Mouse (Mus musculus): ENCODE data around the gene Gmpr. TPM values are rescaled to one million over a fixed set of nuclear protein-coding genes. Genes with fewer than 3 reads are reported as not detected.
"Not testable (repeated sequence)": the region's sequence is repeated elsewhere in the genome, so short reads cannot be mapped to it uniquely, and the experiment has no call there.

Gene Gmpr
- polyA plus RNA-seq, 1 experiment from 2014 or later: 200 TPM

- no peak overlapping the region for H3K4me3 ChIP-seq (ENCODE audit: low read depth, low read length)
- H3K27me3 ChIP-seq (replicated peaks; ENCODE audit: control insufficient read depth, insufficient read depth, low read length): peaks cover 8% of the 10 kb centered on the region; the same call in 1 of the 2 replicates
- peak; percentile 15 for DNase-seq (ENCODE audit: low spot score)
- no peak overlapping the region for H3K9ac ChIP-seq (ENCODE audit: low read depth, low read length)
- 72% methylated on average over 10 of the region's 10 CpGs for WGBS
- no peaks in the 10 kb centered on the region for H3K9me3 ChIP-seq (ENCODE audit: control insufficient read depth, low read length)
- no peak overlapping the region for H3K27ac ChIP-seq (ENCODE audit: low read depth, low read length)
- no peak for ATAC-seq (replicated peaks; ENCODE audit: low FRiP score)
- peaks cover 3% of the 10 kb centered on the region; the same call in 1 of the 2 replicates for H3K4me1 ChIP-seq (replicated peaks; ENCODE audit: control insufficient read depth, insufficient read depth, low read length)
- no peak overlapping the region for H3K4me2 ChIP-seq
- H3K36me3 ChIP-seq (ENCODE audit: control insufficient read depth, insufficient read depth, low read length): no peaks in the 10 kb centered on the region
Observed at GRCm38 (mm10) chr13:45473311-45473710, 33.9 kb upstream of the Gmpr start.

- Histone ChIP-seq H3K36me3 (ENCODE audit: control insufficient read depth, insufficient read depth, low read length) (no peaks in the 10 kb centered on the region), H3K9me3 (ENCODE audit: control insufficient read depth, low read length) (no peaks in the 10 kb centered on the region), H3K4me3 (ENCODE audit: low read depth, low read length) (no peak overlapping the region), H3K9ac (ENCODE audit: low read depth, low read length) (no peak overlapping the region), H3K4me2 (no peak overlapping the region), H3K27ac (ENCODE audit: low read depth, low read length) (no peak overlapping the region), H3K4me1 (replicated peaks; ENCODE audit: control insufficient read depth, insufficient read depth, low read length) (no peaks in the 10 kb centered on the region), H3K27me3 (replicated peaks; ENCODE audit: control insufficient read depth, insufficient read depth, low read length) (peaks cover 8% of the 10 kb centered on the region; the same call in 1 of the 2 replicates)
- peak; percentile 8 for DNase-seq (ENCODE audit: low spot score)
- ATAC-seq (replicated peaks; ENCODE audit: low FRiP score): no peak
- WGBS: 73% methylated on average over 8 of the region's 8 CpGs
Observed at GRCm38 (mm10) chr13:45475297-45475696, 31.9 kb upstream of the Gmpr start.

GRCm38 (mm10) chr13:45477183-45477582, 30.1 kb upstream of the Gmpr start:
- DNase-seq (ENCODE audit: low spot score) (peak; percentile 61), ATAC-seq (replicated peaks; ENCODE audit: low FRiP score) (no peak)
- Histone ChIP-seq H3K27me3 (replicated peaks; ENCODE audit: control insufficient read depth, insufficient read depth, low read length) (peaks cover 8% of the 10 kb centered on the region; the same call in 1 of the 2 replicates), H3K27ac (ENCODE audit: low read depth, low read length) (no peak overlapping the region), H3K4me3 (ENCODE audit: low read depth, low read length) (no peak overlapping the region), H3K9ac (ENCODE audit: low read depth, low read length) (no peak overlapping the region), H3K9me3 (ENCODE audit: control insufficient read depth, low read length) (no peaks in the 10 kb centered on the region), H3K36me3 (ENCODE audit: control insufficient read depth, insufficient read depth, low read length) (no peaks in the 10 kb centered on the region), H3K4me1 (replicated peaks; ENCODE audit: control insufficient read depth, insufficient read depth, low read length) (no peaks in the 10 kb centered on the region), H3K4me2 (no peak overlapping the region)
- 32% methylated on average over 3 of the region's 3 CpGs for WGBS

- H3K9ac ChIP-seq (ENCODE audit: low read depth, low read length): no peak overlapping the region
- WGBS: 68% methylated on average over 6 of the region's 6 CpGs
- peaks cover 7% of the 10 kb centered on the region; the same call in 1 of the 2 replicates for H3K27me3 ChIP-seq (replicated peaks; ENCODE audit: control insufficient read depth, insufficient read depth, low read length)
- H3K36me3 ChIP-seq (ENCODE audit: control insufficient read depth, insufficient read depth, low read length): no peaks in the 10 kb centered on the region
- no peak overlapping the region for H3K4me2 ChIP-seq
- H3K27ac ChIP-seq (ENCODE audit: low read depth, low read length): no peak overlapping the region
- DNase-seq (ENCODE audit: low spot score): peak; percentile 8
- ATAC-seq (replicated peaks; ENCODE audit: low FRiP score): no peak
- H3K9me3 ChIP-seq (ENCODE audit: control insufficient read depth, low read length): peaks cover 4% of the 10 kb centered on the region; the same call in 1 of the 2 replicates
- no peaks in the 10 kb centered on the region for H3K4me1 ChIP-seq (replicated peaks; ENCODE audit: control insufficient read depth, insufficient read depth, low read length)
- H3K4me3 ChIP-seq (ENCODE audit: low read depth, low read length): no peak overlapping the region
Observed at GRCm38 (mm10) chr13:45479951-45480350, 27.3 kb upstream of the Gmpr start.

- DNase-seq (ENCODE audit: low spot score) (peak; percentile 16), ATAC-seq (replicated peaks; ENCODE audit: low FRiP score) (no peak)
- Histone ChIP-seq H3K27ac (ENCODE audit: low read depth, low read length) (no peak overlapping the region), H3K4me1 (replicated peaks; ENCODE audit: control insufficient read depth, insufficient read depth, low read length) (no peaks in the 10 kb centered on the region), H3K9me3 (ENCODE audit: control insufficient read depth, low read length) (peaks cover 4% of the 10 kb centered on the region; the same call in 1 of the 2 replicates), H3K4me2 (no peak overlapping the region), H3K4me3 (ENCODE audit: low read depth, low read length) (no peak overlapping the region), H3K9ac (ENCODE audit: low read depth, low read length) (no peak overlapping the region), H3K27me3 (replicated peaks; ENCODE audit: control insufficient read depth, insufficient read depth, low read length) (no peaks in the 10 kb centered on the region), H3K36me3 (ENCODE audit: control insufficient read depth, insufficient read depth, low read length) (no peaks in the 10 kb centered on the region)
- 90% methylated on average over 2 of the region's 2 CpGs for WGBS
Observed at GRCm38 (mm10) chr13:45483215-45483614, 24.0 kb upstream of the Gmpr start.

GRCm38 (mm10) chr13:45483949-45484348, 23.3 kb upstream of the Gmpr start:
- not testable (repeated sequence) for H3K27ac ChIP-seq (ENCODE audit: low read depth, low read length); H3K4me1 ChIP-seq (replicated peaks; ENCODE audit: control insufficient read depth, insufficient read depth, low read length); ATAC-seq (replicated peaks; ENCODE audit: low FRiP score); H3K27me3 ChIP-seq (replicated peaks; ENCODE audit: control insufficient read depth, insufficient read depth, low read length); H3K4me3 ChIP-seq (ENCODE audit: low read depth, low read length); H3K4me2 ChIP-seq; H3K9ac ChIP-seq (ENCODE audit: low read depth, low read length); H3K36me3 ChIP-seq (ENCODE audit: control insufficient read depth, insufficient read depth, low read length); H3K9me3 ChIP-seq (ENCODE audit: control insufficient read depth, low read length)
- peak; percentile 1 for DNase-seq (ENCODE audit: low spot score)
- 94% methylated on average over 16 of the region's 16 CpGs for WGBS

- H3K4me2 ChIP-seq: no peak overlapping the region
- no peak overlapping the region for H3K9ac ChIP-seq (ENCODE audit: low read depth, low read length)
- H3K36me3 ChIP-seq (ENCODE audit: control insufficient read depth, insufficient read depth, low read length): no peaks in the 10 kb centered on the region
- no peak overlapping the region for H3K27ac ChIP-seq (ENCODE audit: low read depth, low read length)
- H3K9me3 ChIP-seq (ENCODE audit: control insufficient read depth, low read length): peaks cover 4% of the 10 kb centered on the region; the same call in 1 of the 2 replicates
- H3K4me1 ChIP-seq (replicated peaks; ENCODE audit: control insufficient read depth, insufficient read depth, low read length): no peaks in the 10 kb centered on the region
- H3K4me3 ChIP-seq (ENCODE audit: low read depth, low read length): no peak overlapping the region
- no peaks in the 10 kb centered on the region for H3K27me3 ChIP-seq (replicated peaks; ENCODE audit: control insufficient read depth, insufficient read depth, low read length)
- DNase-seq (ENCODE audit: low spot score) (peak; percentile 6), ATAC-seq (replicated peaks; ENCODE audit: low FRiP score) (no peak)
- 73% methylated on average over 4 of the region's 4 CpGs for WGBS
Observed at GRCm38 (mm10) chr13:45485602-45486001, 21.6 kb upstream of the Gmpr start.

- Histone ChIP-seq H3K27me3 (replicated peaks; ENCODE audit: control insufficient read depth, insufficient read depth, low read length) (no peaks in the 10 kb centered on the region), H3K4me2 (no peak overlapping the region), H3K4me1 (replicated peaks; ENCODE audit: control insufficient read depth, insufficient read depth, low read length) (no peaks in the 10 kb centered on the region), H3K9me3 (ENCODE audit: control insufficient read depth, low read length) (peaks cover 4% of the 10 kb centered on the region; the same call in 1 of the 2 replicates), H3K4me3 (ENCODE audit: low read depth, low read length) (no peak overlapping the region), H3K27ac (ENCODE audit: low read depth, low read length) (no peak overlapping the region), H3K36me3 (ENCODE audit: control insufficient read depth, insufficient read depth, low read length) (no peaks in the 10 kb centered on the region), H3K9ac (ENCODE audit: low read depth, low read length) (no peak overlapping the region)
- 76% methylated on average over 2 of the region's 2 CpGs for WGBS
- ATAC-seq (replicated peaks; ENCODE audit: low FRiP score) (no peak), DNase-seq (ENCODE audit: low spot score) (peak; percentile 24)
Observed at GRCm38 (mm10) chr13:45486598-45486997, 20.6 kb upstream of the Gmpr start.

GRCm38 (mm10) chr13:45491991-45492732, 15.1 kb upstream of the Gmpr start:
- H3K27ac ChIP-seq (ENCODE audit: low read depth, low read length): no peak overlapping the region
- 0 out of 2 replicates have a peak, but pooled peaks have one; percentile 31 for ATAC-seq (replicated peaks; ENCODE audit: low FRiP score)
- H3K9ac ChIP-seq (ENCODE audit: low read depth, low read length): no peak overlapping the region
- H3K27me3 ChIP-seq (replicated peaks; ENCODE audit: control insufficient read depth, insufficient read depth, low read length): no peaks in the 10 kb centered on the region
- no peak overlapping the region for H3K4me2 ChIP-seq
- H3K36me3 ChIP-seq (ENCODE audit: control insufficient read depth, insufficient read depth, low read length): no peaks in the 10 kb centered on the region
- no peaks in the 10 kb centered on the region for H3K9me3 ChIP-seq (ENCODE audit: control insufficient read depth, low read length)
- WGBS: 77% methylated on average over 8 of the region's 8 CpGs
- H3K4me1 ChIP-seq (replicated peaks; ENCODE audit: control insufficient read depth, insufficient read depth, low read length): no peaks in the 10 kb centered on the region
- DNase-seq (ENCODE audit: low spot score): peak; percentile 28
- no peak overlapping the region for H3K4me3 ChIP-seq (ENCODE audit: low read depth, low read length)

Measured in liver, embryonic 11.5 days (tissue).